Mouse (Mus musculus): Measurements from ENCODE around the gene Tmem178b.

GRCm38 (mm10) chr6:40076089-40076488, 203.0 kb downstream of the Tmem178b start:
- TF ChIP-seq CTCF (IDR thresholded peaks at IDR 0.05; ENCODE audit: low read depth, low read length) = no peak
- TF ChIP-seq POLR2A (IDR thresholded peaks at IDR 0.05; ENCODE audit: insufficient read depth, low read length) = no peak
- TF ChIP-seq EP300 (IDR thresholded peaks at IDR 0.05; ENCODE audit: insufficient read depth, low read depth, low read length) = no peak

Data from ES-Bruce4 (cell line).